Mouse (Mus musculus): ENCODE results near the gene Gm6657. TPM values are rescaled to one million over a fixed set of nuclear protein-coding genes. Genes with fewer than 3 reads are reported as not detected.

The Gm6657 gene
- polyA plus RNA-seq, 1 experiment from 2014 or later = not detected

DNA sequence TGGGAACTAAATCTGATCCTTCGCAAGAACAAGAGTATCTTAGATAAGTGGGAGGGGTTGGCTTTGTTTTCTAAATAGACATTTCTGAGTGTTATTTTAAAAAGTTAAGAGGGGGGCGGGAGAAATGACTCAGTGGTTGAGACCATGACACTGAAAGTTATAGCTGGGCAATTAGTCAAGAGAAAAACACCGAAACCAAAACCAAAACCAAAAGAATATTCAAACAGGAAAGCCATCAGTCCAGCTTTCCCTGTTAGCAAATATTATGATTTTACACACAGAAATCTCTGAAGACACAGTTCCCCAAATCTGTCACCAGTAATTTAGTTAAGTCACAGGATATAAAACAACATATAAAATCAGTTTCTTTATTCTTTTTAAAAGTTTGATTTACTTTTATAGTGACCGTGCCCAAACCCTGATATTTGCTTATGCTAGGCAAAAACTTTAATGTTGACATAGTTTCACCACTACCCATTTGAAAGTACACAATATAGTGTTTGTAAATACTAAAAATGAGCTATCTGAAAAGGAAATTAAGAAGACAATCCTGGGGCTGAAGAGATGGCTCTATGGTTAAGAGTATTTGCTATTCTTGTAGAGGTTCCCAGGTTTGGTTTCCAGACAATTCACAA lies 25.3 kb downstream of the Gm6657 start:
- Histone ChIP-seq H3K4me1 (no peaks in the 10 kb centered on the region), H3K4me2 (no peak overlapping the region), H3K27ac (no peak overlapping the region), H3K27me3 (no peaks in the 10 kb centered on the region), H3K9ac (no peak overlapping the region), H3K36me3 (no peaks in the 10 kb centered on the region), H3K4me3 (replicated peaks) (no peak overlapping the region), H3K9me3 (replicated peaks) (no peaks in the 10 kb centered on the region)
- no peak for ATAC-seq (replicated peaks; ENCODE audit: low FRiP score)
- 76% methylated on average over 4 of the region's 4 CpGs for WGBS

DNA sequence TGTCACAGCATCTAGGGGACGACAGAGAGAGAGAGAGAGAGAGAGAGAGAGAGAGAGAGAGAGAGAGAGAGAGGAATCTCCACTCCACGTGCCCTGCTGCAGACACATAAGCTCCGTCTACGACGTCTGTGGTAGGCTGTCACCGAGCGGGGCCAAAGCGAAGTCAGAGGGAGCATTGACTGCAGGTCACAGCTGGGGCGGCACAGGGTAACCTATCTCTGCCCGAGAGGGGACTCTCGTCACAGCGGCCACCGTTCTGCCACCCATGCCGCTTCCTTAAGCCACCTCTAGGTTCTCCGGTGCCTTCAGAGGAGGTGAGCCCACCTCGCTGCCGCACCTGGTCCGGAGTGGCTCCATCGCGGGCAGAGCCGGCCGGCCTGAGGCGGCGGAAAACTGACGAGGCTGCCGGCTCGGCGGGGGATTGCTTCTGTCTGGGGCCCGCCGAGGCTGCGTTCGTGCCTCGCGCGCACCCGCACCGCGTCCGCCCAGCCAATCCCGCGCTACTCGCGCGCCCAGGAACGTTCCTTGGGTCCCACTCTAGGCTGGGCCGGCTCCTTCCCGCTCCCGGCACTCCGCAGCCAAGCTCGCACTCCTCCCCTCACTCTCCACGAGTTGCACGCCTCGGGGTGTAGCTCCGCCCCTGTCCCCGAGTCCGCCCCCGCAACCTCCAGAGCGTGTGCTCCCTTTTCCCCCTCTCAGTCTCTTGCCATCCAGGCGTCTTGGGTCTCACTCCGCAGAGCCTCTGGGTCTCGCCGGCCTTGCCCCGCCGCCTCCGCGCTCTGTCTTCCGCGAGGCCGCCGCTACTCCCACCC lies 31.9 kb downstream of the Gm6657 start, which contains the start of gene Gphn:
Gphn (plus strand) TSS at position 673 of the 812 bp plus-strand sequence.
- H3K4me3 ChIP-seq (replicated peaks) = peak within 1 kb of the TSS; percentile 96
- no peaks in the 10 kb centered on the region for H3K27me3 ChIP-seq
- peaks cover 4% of the 10 kb centered on the region for H3K4me1 ChIP-seq
- under 1% methylated on average over 69 of the region's 70 CpGs for WGBS
- H3K36me3 ChIP-seq = no peaks in the 10 kb centered on the region
- peak; percentile 97 for ATAC-seq (replicated peaks; ENCODE audit: low FRiP score)
- H3K4me2 ChIP-seq = peak within 1 kb of the TSS; percentile 84
- H3K27ac ChIP-seq = peak within 1 kb of the TSS; percentile 100
- H3K9me3 ChIP-seq (replicated peaks) = no peaks in the 10 kb centered on the region
- peak within 1 kb of the TSS; percentile 85 for H3K9ac ChIP-seq

DNA sequence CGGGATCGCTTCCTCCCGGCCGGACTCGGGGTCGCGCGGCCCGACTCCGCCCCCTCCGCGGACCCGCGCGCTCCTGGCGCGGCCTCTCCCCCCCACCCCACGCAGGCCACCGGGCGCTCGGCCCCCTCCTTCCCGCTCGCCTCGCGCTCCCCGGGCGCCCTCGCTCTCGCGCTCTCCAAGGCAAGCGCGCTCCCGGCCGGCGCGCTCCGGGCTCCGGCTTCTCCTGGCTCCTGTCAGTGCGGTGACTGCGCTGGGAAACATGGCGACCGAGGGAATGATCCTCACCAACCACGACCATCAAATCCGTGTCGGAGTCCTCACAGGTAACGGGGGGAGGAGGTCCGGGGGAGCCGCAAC lies 32.5 kb downstream of the Gm6657 start:
- H3K27me3 ChIP-seq = no peaks in the 10 kb centered on the region
- ATAC-seq (replicated peaks; ENCODE audit: low FRiP score) = peak; percentile 93
- H3K9ac ChIP-seq = peak overlapping the region; percentile 85
- peak overlapping the region; percentile 100 for H3K27ac ChIP-seq
- peaks cover 4% of the 10 kb centered on the region for H3K4me1 ChIP-seq
- H3K9me3 ChIP-seq (replicated peaks) = no peaks in the 10 kb centered on the region
- H3K36me3 ChIP-seq = no peaks in the 10 kb centered on the region
- WGBS = under 1% methylated on average over 47 of the region's 48 CpGs
- peak overlapping the region; percentile 84 for H3K4me2 ChIP-seq
- H3K4me3 ChIP-seq (replicated peaks) = peak overlapping the region; percentile 96

DNA sequence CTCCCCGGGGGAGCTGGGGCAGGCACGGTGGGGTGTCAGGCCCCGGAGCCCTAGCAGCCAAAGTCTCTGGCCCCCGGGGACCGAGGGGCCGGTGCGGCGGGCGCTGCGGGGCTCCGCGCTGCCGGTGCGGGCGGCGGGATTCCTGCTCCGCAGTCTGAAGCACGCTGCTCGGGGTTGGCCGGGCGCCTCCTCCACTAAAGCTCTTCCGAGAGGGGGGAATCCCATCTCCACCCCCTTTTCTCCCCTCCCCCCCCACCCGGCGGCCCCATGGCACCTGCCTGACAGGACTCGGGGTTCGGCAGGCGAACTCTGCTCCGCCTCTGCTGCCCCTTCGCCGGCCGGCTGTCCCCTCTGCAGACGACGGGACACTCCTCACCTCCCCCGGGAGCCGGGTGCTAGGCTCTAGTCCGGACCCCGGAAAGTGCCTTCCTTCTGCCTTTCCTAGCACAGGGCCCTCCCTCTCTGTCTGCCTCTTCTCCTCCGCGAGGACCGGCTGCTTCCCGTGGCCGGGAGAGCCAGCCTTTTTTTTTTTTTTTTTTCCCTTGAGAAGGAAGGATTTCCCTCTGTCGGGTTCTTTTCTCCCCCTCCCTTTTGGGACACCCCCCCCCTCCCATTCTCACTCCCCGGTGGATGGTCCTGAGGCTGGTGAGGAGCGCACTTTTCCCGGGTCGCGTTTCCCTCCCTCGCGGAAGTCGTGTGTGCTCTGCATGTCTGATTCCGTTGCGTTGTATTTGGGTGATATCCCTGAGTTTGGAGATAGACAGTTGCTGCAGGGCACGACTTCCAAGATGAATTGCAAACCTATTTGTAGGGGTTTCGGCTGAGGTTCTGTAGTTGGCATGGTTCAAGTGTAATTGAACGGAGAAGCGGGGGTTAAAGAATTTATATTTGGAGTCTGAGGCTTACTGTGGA lies 33.2 kb downstream of the Gm6657 start:
- Histone ChIP-seq H3K36me3 (no peaks in the 10 kb centered on the region), H3K27ac (peak overlapping the region; percentile 100), H3K27me3 (no peaks in the 10 kb centered on the region), H3K4me1 (peaks cover 4% of the 10 kb centered on the region), H3K4me3 (replicated peaks) (peak overlapping the region; percentile 96), H3K9ac (peak overlapping the region; percentile 85), H3K9me3 (replicated peaks) (no peaks in the 10 kb centered on the region), H3K4me2 (peak overlapping the region; percentile 84)
- WGBS = under 1% methylated on average over 54 of the region's 57 CpGs
- ATAC-seq (replicated peaks; ENCODE audit: low FRiP score) = peak; percentile 40

DNA sequence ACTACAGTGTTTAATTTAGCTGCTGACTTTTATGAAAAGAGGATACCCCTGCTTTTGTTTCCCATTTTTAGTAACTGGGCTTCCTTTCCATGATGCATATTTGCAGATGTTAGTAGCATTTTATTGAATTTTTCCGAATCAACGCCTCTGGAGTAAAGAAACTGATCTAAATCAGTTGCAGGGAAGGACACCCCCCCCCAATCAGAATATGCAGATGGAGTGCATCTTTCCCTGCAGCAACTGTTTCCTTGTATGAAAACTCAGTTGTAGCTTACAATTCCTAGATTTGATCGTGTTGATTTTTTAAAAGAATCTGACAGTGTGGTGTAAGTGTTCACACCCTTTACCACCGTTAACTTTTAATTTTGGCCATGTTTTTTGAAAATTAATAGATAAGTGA lies 34.1 kb downstream of the Gm6657 start:
- 48% methylated on average over 4 of the region's 4 CpGs for WGBS
- peak overlapping the region; percentile 96 for H3K4me3 ChIP-seq (replicated peaks)
- ATAC-seq (replicated peaks; ENCODE audit: low FRiP score) = no peak
- H3K4me1 ChIP-seq = peaks cover 4% of the 10 kb centered on the region
- no peaks in the 10 kb centered on the region for H3K27me3 ChIP-seq
- no peaks in the 10 kb centered on the region for H3K9me3 ChIP-seq (replicated peaks)
- H3K9ac ChIP-seq = peak overlapping the region; percentile 85; the same call in 1 of the 2 replicates
- H3K4me2 ChIP-seq = peak overlapping the region; percentile 84
- no peaks in the 10 kb centered on the region for H3K36me3 ChIP-seq
- H3K27ac ChIP-seq = no peak overlapping the region

DNA sequence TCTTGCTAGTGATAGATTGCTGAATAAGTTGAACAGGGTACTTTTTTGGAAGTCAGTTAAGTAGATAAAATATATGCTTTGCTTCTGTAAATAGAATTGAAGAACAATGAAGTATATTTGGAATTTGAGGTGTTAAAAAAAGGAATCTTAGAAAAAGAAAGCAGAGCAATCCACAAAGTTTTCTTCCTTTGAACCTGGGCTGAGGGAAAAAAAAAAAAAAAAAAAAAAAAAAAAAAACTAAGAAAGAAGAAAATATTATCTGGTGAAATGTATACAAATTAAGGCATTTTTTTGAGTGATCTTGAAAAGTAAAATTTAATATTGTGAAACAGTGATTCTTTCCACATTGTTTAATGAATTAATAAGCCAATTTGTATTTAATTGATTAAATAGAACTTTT lies 38.5 kb downstream of the Gm6657 start:
- ATAC-seq (replicated peaks; ENCODE audit: low FRiP score) = no peak
- Histone ChIP-seq H3K4me2 (no peak overlapping the region), H3K9ac (no peak overlapping the region), H3K4me1 (peaks cover 4% of the 10 kb centered on the region), H3K9me3 (replicated peaks) (no peaks in the 10 kb centered on the region), H3K27ac (no peak overlapping the region), H3K36me3 (no peaks in the 10 kb centered on the region), H3K27me3 (no peaks in the 10 kb centered on the region), H3K4me3 (replicated peaks) (no peak overlapping the region)

DNA sequence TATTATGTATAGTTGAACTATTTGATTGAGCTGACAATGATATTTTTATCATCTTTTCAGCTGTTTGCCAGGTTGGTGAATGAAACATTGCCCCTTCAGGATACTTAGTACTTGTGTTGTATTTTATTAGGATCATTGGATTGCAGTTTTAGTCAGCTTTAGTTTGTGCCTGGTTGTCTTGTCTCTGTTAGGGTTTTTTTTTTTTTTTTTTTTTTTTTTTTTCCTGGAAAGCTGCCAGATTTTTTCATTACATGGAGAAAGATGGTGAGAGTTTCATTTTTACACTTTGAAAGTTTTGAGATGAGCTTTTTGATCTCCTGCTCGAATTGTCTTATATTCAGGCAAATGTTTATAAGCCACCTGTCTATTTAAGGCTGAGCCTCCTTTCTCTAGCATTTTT lies 54.3 kb downstream of the Gm6657 start:
- 63% methylated on average over 1 of the region's 1 CpGs for WGBS
- no peak overlapping the region for H3K4me2 ChIP-seq
- ATAC-seq (replicated peaks; ENCODE audit: low FRiP score) = no peak
- H3K9ac ChIP-seq = no peak overlapping the region
- no peaks in the 10 kb centered on the region for H3K27me3 ChIP-seq
- no peaks in the 10 kb centered on the region for H3K9me3 ChIP-seq (replicated peaks)
- H3K36me3 ChIP-seq = no peaks in the 10 kb centered on the region
- H3K27ac ChIP-seq = no peak overlapping the region
- no peaks in the 10 kb centered on the region for H3K4me1 ChIP-seq
- H3K4me3 ChIP-seq (replicated peaks) = no peak overlapping the region

DNA sequence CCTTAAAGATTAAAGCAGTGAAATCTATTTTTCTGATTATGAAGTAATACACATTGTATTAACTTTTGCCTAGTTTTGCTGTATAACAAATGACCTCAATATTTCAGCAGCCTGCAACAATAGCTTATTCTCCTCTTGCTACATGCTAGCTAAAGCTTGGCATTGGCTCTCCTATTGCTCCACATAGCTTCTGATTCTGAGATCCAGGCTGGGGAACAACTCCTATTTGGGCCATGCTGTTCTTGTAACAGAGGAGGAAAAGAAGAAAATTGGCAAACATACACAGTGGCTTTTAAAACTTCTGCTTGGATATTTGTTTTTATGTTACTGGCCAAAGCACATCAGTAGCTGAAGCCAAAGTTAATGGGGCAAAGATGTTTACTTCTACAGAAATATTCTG lies 55.1 kb downstream of the Gm6657 start:
- ATAC-seq (replicated peaks; ENCODE audit: low FRiP score) = no peak
- Histone ChIP-seq H3K36me3 (no peaks in the 10 kb centered on the region), H3K4me1 (no peaks in the 10 kb centered on the region), H3K27me3 (no peaks in the 10 kb centered on the region), H3K27ac (no peak overlapping the region), H3K4me3 (replicated peaks) (no peak overlapping the region), H3K4me2 (no peak overlapping the region), H3K9ac (no peak overlapping the region), H3K9me3 (replicated peaks) (no peaks in the 10 kb centered on the region)

Other genes with a start within 250 kb of the Gm6657 start
- 14.2 and 14.8 TPM in 2 replicates for gene Gphn, start 32.1 kb downstream of the Gm6657 start, polyA plus RNA-seq (2015; fragmentation: Nextera tagmentation; extraction: Ambion mirVana)

All from kidney, embryonic 15.5 days (tissue).